Mouse (Mus musculus) B cell, adult 2 months (primary cell): Measurements from ENCODE around the gene Pomgnt2.

Experiments used
- DNase-seq, 2 experiments: peaks; one replicate each; pipeline ENCODE4 v3.0.0; 2022

The Pomgnt2 gene

GRCm38 (mm10) chr9:121964941-121965340, 32.0 kb downstream of the Pomgnt2 start:
- DNase-seq: no peak

DNA sequence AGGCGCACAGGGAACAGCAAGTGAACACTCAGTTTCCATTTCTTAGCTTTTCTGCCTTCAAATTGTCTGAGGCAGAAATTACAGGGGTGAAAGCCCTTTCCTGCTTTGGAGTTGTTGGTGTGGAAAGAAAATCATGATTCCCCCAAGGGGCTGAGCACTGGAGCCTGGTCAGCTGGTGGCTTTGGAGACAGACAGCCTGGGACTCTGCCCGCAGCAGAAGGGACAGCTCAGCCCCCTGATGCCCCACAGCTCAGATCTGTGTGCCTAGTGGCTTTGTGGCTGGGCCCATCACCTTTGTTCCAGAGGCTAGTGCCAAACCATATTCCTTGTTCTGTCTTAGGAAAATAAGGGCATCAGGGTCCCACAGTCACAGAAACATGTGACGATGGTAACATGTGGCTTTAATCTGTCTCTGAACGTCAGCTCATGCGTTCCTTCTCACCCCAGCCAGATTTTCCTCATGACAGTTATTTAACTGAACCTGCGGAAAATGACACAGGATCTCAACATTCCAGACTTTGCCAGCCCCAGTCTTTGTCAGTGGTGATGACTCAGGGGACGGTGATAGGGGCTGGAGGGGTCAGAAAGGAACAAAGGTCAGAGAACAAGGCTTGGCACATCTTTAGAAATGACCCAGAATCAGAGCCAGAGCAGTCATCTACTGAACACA, 36.8 kb downstream of the Pomgnt2 start:
- DNase-seq: no peak

- DNase-seq: no peak
Measured at GRCm38 (mm10) chr9:121952596-121952995, 44.3 kb downstream of the Pomgnt2 start.

GRCm38 (mm10) chr9:121951114-121951423, 45.8 kb downstream of the Pomgnt2 start:
- no peak for DNase-seq

- DNase-seq: no peak
Measured at GRCm38 (mm10) chr9:121950418-121951113, 46.3 kb downstream of the Pomgnt2 start, which contains the start of gene Fam198a. Fam198a (plus strand) TSS chr9:121950988.

DNA sequence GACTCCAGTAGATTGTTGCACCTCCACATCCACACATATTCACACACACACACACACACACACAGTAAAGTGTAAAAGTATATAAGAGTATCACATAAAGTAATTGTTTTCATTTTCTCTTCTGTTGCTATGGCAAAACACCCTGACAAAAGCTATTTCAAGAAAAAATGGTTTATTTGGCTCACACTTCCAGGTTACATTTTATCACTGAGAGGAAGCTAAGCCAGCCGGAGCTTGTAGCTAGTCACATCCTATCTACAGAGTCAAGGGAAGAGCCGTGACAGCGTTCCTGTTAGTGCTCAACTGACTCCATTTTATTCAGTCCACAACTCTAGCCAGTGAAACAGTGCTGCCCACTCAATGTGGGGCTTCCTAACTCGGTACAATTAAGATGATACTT, 48.5 kb downstream of the Pomgnt2 start:
- DNase-seq: no peak

DNA sequence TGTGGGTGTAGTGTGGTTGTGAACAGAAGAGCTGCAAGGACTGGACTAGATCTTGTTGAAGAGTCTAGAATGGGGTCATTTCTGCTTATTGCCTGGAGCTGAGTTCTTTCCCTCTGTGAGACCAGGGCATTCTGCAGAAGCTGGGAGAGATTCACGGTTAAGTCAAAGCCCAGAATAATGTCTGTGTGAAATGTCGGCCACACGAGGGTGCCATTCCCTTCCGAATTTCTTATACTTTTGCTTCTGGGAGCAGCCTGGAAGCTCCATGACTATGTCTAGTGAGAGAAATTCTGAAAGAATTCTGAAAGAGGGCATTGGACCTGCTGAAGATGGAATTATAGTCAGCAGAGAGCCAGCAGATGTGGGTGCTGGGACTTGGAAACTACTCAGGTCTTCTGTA, 49.1 kb downstream of the Pomgnt2 start:
- peak in 1 of 2 experiments; percentile 15 for DNase-seq

- DNase-seq: peak in 1 of 2 experiments; percentile 38
Measured at GRCm38 (mm10) chr9:121943628-121944027, 53.3 kb downstream of the Pomgnt2 start.

DNA sequence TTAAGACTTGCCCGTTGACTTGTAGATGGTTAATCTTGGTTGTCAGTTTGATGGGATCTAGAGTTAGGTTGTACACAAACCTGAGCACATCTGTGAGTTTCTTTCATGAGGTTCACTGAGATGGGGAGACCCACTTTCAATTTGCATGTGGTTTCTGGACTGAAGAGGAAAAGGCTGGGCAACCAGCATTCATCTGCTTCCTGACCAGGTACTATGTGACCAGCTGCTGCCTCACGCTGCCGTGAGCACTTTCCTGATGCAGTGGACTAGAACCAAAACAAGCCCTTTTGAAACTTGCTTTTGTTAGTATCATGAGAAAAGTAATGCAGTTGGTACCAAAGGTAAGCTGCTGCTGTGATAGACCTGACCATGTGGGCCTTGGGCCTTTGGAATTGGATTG, 53.9 kb downstream of the Pomgnt2 start:
- peak; percentile 41 to 46 for DNase-seq

- DNase-seq: no peak
Measured at GRCm38 (mm10) chr9:121937944-121938355, 59.0 kb downstream of the Pomgnt2 start.

DNA sequence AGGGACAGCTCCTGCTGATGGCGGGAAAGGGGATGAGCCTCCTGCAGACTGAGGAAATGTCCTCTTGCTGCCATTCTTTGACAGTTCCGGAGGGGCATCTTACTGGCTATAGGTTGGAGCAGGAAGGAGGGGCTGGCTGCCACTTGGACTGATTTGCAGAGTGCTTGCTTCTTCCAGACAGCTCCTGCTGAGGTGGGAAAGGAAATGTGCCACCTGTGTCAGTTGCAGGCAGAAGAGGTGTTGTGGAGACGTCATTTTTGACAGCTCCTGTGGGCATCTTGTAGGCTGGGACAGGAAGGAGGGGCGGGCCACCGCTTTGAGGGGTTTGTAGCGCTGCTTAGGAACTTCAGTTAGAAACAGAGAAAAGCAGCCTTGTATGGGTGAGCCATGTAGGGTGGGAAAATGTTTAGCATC, 59.5 kb downstream of the Pomgnt2 start:
- peak; percentile 39 to 43 for DNase-seq

GRCm38 (mm10) chr9:121936952-121937351, 60.0 kb downstream of the Pomgnt2 start:
- no peak for DNase-seq

DNA sequence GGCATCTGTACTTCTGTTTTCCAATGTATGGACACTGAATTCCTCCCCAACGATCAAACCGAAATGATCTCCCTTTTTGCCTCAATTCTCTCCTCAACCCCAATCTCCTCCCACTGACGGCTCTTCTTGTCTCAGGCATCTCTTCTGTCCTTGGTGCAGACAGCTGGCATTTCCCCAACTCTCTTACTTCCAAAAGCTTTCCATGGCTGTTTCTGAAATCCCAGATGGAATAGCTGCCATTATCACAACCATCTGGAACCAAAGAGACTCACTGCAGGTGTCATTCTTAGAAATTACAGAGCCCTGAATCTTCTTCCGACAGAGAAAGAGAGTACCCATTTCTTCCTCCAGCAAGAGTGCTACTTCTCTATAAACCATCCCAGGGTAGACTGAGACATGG, 62.1 kb downstream of the Pomgnt2 start:
- no peak for DNase-seq
